Mouse (Mus musculus) liver, embryonic 14.5 days (tissue): Measurements from ENCODE around the gene Inhbe. TPM values are rescaled to one million over a fixed set of nuclear protein-coding genes. Genes with fewer than 3 reads are reported as not detected.

Experiments used
- ATAC-seq: fragments of 200-750 bp; cut with Nextera tagmentation; 2 replicates; pipeline ENCODE4 v1.8.0; 2017; ENCODE audit warnings: moderate number of reproducible peaks, mild to moderate bottlenecking, moderate library complexity; ENCODE audit not compliant: insufficient read depth
- DNase-seq, 3 experiments: peaks; one replicate each; pipeline ENCODE4 v3.0.0-alpha.2; 2012 to 2013; ENCODE audit warnings: low read depth in 3 of 3, low spot score in 3 of 3
- H3K27ac ChIP-seq: fragments of 300-500 bp; sonication (generic); 2 replicates; pipeline ENCODE4 v1.5.1; 2014; ENCODE audit warnings: moderate library complexity, mild to moderate bottlenecking, control low read depth, inconsistent platforms
- H3K27me3 ChIP-seq: fragments of 300-500 bp; sonication (generic); 2 replicates; pipeline ENCODE4 v1.6.1; 2014; ENCODE audit warnings: mild to moderate bottlenecking, low read length, moderate library complexity; ENCODE audit not compliant: control insufficient read depth, insufficient read depth
- H3K36me3 ChIP-seq: fragments of 300-500 bp; sonication (generic); replicated peaks from 2 replicates; pipeline ENCODE4 v1.6.1; 2014; ENCODE audit warnings: low read depth; ENCODE audit not compliant: control insufficient read depth, insufficient read depth
- H3K4me1 ChIP-seq, 2 experiments: fragments of 200-500 bp in 1 of 2; fragments of 300-500 bp in 1 of 2; sonication (generic) in 1 of 2; replicated peaks; 2 replicates each; pipeline ENCODE4 v1.6.1; 2012 to 2014; ENCODE audit warnings: antibody characterized with exemption in 1 of 2, inconsistent platforms in 1 of 2, low read length in 1 of 2; ENCODE audit not compliant: control insufficient read depth in 2 of 2, insufficient read depth in 2 of 2
- H3K4me2 ChIP-seq: fragments of 300-500 bp; sonication (generic); 2 replicates; pipeline ENCODE4 v1.6.1; 2014; ENCODE audit warnings: low read depth, mild to moderate bottlenecking, control low read depth, moderate library complexity
- H3K4me3 ChIP-seq, 2 experiments: fragments of 200-500 bp in 1 of 2; fragments of 300-500 bp in 1 of 2; sonication (generic) in 1 of 2; 2 replicates each; pipeline ENCODE4 v1.5.1; 2012 to 2014; ENCODE audit warnings: low read depth in 2 of 2, low read length in 2 of 2, mild to moderate bottlenecking in 2 of 2, control low read depth in 1 of 2, inconsistent platforms in 1 of 2, moderate library complexity in 1 of 2; ENCODE audit not compliant: insufficient read depth in 1 of 2
- H3K9ac ChIP-seq: fragments of 300-500 bp; sonication (generic); replicated peaks from 2 replicates; pipeline ENCODE4 v1.6.1; 2014; ENCODE audit warnings: mild to moderate bottlenecking, control low read depth, moderate library complexity
- H3K9me3 ChIP-seq: fragments of 300-500 bp; sonication (generic); 2 replicates; pipeline ENCODE4 v1.6.1; 2016; ENCODE audit warnings: low read length, mixed read lengths; ENCODE audit not compliant: control insufficient read depth
- CTCF ChIP-seq: IDR thresholded peaks from 2 replicates; pipeline ENCODE4 v1.5.1; 2016; ENCODE audit warnings: antibody characterized with exemption, low read depth, control low read depth
- EP300 ChIP-seq: IDR thresholded peaks from 2 replicates; pipeline ENCODE4 v1.6.1; 2016; ENCODE audit warnings: antibody characterized with exemption, low read depth
- WGBS: fragments of 180-500 bp; shearing (Covaris S2); extraction: QIAGEN DNeasy Blood & Tissue Kit; methylation state at CpG from one replicate; pipeline ENCODE4 v1.1.7; 2014; ENCODE audit not compliant: insufficient replicate concordance; 5-methylcytosine and 5-hydroxymethylcytosine counted together
- polyA plus RNA-seq, 2 experiments: library from polyadenylated mRNA; depleted of rRNA in 1 of 2; stranded (reverse) in 1 of 2; unstranded in 1 of 2; fragments of >200 nt; fragmentation: Nextera tagmentation in 1 of 2; extraction: Ambion mirVana in 1 of 2; gene quantifications; 2 replicates each; pipeline versions ENCODE4 v1.2.1 to v1.2.3; 2012 to 2014

Gene Inhbe
- polyA plus RNA-seq, 2 experiments, result 0.38 to 0.59 TPM

GRCm38 (mm10) chr10:127327461-127328145, 26.6 kb downstream of the Inhbe start:
- Histone ChIP-seq H3K27ac (no peak overlapping the region), H3K27me3 (peaks cover 11% of the 10 kb centered on the region; the same call in 1 of the 2 replicates), H3K9me3 (no peaks in the 10 kb centered on the region), H3K4me3 (no peak overlapping the region), H3K4me2 (no peak overlapping the region), H3K9ac (no peak overlapping the region), H3K4me1 (peaks cover 11 to 14% of the 10 kb centered on the region in 2 experiments), H3K36me3 (no peaks in the 10 kb centered on the region)
- DNase-seq (no peak), ATAC-seq (no peak)
- TF ChIP-seq CTCF (no peak), EP300 (no peak)
- 73% methylated on average over 18 of the region's 18 CpGs for WGBS

DNA sequence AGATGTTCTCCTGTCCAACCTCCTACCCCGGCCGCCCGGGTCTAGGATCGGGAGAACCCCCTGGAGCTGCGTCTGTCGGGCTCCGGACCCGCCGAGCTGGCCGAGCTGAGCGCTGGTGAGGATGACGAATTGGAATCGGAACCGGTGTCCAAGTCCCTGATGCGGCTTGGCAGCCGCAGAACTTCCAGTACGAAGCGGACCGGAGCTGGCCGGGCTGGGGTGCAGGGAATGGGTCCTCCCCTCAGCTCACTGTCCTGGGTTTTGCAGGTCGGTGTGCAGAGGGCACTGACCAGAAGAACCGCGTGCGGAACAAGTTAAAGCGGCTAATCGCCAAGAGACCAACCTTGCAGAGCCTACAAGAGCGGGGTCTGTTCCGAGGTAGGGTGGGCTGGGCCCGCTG, 27.4 kb downstream of the Inhbe start:
- Histone ChIP-seq H3K9me3 (no peaks in the 10 kb centered on the region), H3K4me1 (peaks cover 11 to 14% of the 10 kb centered on the region in 2 experiments), H3K27ac (no peak overlapping the region), H3K4me3 (peak overlapping the region; percentile 56 to 65), H3K27me3 (peaks cover 11% of the 10 kb centered on the region; the same call in 1 of the 2 replicates), H3K36me3 (no peaks in the 10 kb centered on the region), H3K9ac (peak overlapping the region; percentile 65), H3K4me2 (peak overlapping the region; percentile 89)
- DNase-seq, result no peak
- TF ChIP-seq EP300, result no peak
- no peak for TF ChIP-seq CTCF
- 21% methylated on average over 29 of the region's 29 CpGs for WGBS
- no peak for ATAC-seq

DNA sequence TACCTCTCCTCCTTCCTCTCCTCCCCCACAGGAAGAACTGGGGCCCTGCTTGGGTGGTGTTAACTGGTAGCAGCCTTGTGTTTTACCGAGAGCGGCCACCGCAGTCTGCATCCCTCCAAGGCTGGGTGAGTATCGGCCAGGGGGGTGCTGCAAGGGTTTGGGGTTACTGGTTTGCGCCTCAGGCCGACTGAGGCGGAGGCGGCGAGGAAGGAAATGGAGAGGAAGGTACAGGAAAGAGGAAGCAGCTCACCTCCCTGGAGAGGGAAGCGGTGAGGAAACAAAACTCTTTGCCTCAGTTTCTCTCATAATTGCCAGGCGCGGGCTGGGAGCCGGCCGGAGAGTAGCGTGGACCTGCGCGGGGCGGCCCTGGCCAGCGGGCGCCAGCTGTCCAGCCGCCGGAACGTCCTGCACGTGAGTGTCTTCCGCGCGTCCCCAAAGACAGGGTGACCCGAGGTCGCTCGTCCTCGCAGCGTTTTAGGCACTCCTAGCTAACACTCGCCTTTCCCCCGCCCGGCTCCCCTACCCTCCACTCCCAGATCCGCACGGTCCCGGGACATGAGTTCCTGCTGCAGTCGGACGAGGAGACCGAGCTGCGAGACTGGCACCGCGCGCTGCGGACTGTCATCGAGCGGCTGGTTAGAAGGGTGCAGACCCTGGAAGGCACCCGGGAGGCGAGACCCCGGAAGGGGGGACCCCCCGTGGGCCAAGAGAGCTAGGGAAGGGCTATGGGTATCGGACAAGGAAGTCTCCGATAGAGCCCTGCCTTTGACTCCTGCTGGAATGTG, 28.0 kb downstream of the Inhbe start:
- peaks cover 11% of the 10 kb centered on the region; the same call in 1 of the 2 replicates for H3K27me3 ChIP-seq
- H3K27ac ChIP-seq, result no peak overlapping the region
- H3K36me3 ChIP-seq, result no peaks in the 10 kb centered on the region
- WGBS, result 1% methylated on average over 54 of the region's 54 CpGs
- peaks cover 11 to 14% of the 10 kb centered on the region in 2 experiments for H3K4me1 ChIP-seq
- DNase-seq (no peak), ATAC-seq (peak; percentile 57)
- peak overlapping the region; percentile 65 for H3K9ac ChIP-seq
- peak overlapping the region; percentile 56 to 65 for H3K4me3 ChIP-seq
- TF ChIP-seq CTCF (no peak), EP300 (no peak)
- H3K4me2 ChIP-seq, result peak overlapping the region; percentile 89
- no peaks in the 10 kb centered on the region for H3K9me3 ChIP-seq

- H3K4me1 ChIP-seq, result peaks cover 11 to 14% of the 10 kb centered on the region in 2 experiments
- peaks cover 11% of the 10 kb centered on the region; the same call in 1 of the 2 replicates for H3K27me3 ChIP-seq
- WGBS, result 16% methylated on average over 14 of the region's 14 CpGs
- H3K9me3 ChIP-seq, result no peaks in the 10 kb centered on the region
- H3K36me3 ChIP-seq, result no peaks in the 10 kb centered on the region
- H3K4me3 ChIP-seq, result peak overlapping the region; percentile 56 to 65; a peak in 3 of 4 replicates
- TF ChIP-seq CTCF (no peak), EP300 (no peak)
- H3K9ac ChIP-seq, result peak overlapping the region; percentile 65; the same call in 1 of the 2 replicates
- no peak overlapping the region for H3K27ac ChIP-seq
- ATAC-seq (peak; percentile 35; the same call in 1 of the 2 replicates), DNase-seq (no peak)
- H3K4me2 ChIP-seq, result peak overlapping the region; percentile 89
Observed at GRCm38 (mm10) chr10:127325454-127326016, 28.7 kb downstream of the Inhbe start.
